Mouse (Mus musculus): ENCODE measurements at regions not wholly inside any gene's neighbourhood (a gene's known extent, or its start where the extent isn't known, plus 50 kb on each side); places are given as distances from the start of the nearest gene placed in this dataset.
A peak's percentile ranks its signal among the peaks of the same experiment; 100 is the strongest.

DNA sequence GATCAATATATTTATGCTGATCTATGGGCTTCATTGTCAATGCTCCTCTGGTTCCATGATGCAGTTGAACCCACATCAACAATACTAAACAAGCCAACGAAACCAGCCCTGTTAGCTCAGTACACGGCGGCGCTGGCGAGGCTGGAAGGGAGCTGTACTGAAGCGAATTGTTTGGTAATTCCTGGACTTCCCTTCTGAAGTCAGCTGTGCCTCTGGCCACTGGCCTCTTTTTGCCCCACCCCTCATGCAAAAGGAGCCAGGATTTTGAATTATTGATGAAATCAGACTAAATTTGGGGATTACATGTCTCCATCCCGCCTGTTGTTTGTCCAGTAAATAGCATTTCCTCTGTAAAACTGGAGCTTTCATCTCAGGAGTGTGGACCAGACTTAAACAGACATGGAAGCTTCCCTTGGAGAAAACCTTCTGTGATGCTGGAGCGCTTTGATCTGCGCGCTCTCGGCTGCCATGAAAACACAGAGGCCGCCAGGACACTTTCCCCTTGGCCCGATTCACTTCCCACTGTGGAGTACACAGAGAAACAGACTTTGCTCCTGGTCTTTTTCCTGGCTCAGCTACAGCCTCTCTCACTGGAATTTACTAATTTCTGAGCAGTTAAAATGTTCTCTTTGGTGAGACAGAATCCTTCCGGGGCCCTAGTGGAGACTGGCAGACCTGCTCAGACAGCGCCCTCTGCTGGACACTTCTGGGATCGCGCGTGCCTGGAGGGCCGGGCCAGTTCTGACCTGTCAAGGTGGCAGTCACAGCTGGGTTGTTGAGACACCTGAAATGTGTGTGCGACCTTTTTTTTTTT is 412.9 kb upstream of the Gm6657 start:
- DNase-seq (ENCODE audit: low read depth), result peak; percentile 29

GRCm38 (mm10) chr12:77783909-77784308 is 410.1 kb upstream of the Gm6657 start:
- no peak for DNase-seq (ENCODE audit: low read depth)

DNA sequence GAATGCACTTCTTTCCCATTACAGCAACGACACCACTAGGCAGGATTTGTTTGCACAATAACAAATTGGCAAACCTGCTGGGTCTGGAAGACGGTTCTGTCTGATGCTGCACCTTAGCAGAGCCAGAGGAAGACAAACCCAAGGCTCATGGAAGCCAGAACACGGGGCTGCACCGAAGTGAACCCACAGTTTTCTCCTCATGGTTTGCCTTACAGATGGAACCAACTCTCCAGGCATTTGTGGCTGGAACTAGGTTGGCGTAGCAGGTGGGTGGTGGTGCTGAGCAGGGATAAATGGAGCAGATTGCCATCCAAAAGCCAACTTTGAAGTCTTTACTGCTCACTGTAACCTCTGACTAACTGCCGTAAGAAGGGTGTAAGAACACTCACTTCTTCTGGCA is 408.4 kb upstream of the Gm6657 start:
- no peak for DNase-seq (ENCODE audit: low read depth)

GRCm38 (mm10) chr12:77786678-77787077 is 407.4 kb upstream of the Gm6657 start:
- no peak for DNase-seq (ENCODE audit: low read depth)

DNA sequence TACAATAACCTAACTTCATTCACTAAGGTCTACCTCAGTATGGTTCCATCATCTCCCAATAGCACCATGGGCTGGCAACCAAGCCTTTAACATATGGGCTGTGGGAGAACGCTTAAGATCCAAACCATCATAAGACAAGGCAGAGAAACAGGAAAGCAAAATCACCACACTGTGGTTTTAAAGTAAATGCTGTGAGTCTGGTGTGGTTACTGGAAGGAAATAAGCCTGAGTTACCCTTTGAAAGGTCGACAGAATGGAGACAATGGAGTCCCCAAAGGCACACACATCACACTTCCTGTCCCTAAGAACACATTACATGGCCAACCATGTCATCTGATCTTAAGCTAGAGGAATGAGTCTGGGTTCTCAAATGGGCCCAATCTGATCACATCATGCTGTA is 405.8 kb upstream of the Gm6657 start:
- DNase-seq (ENCODE audit: low read depth), result no peak

GRCm38 (mm10) chr12:77789427-77789826 is 404.6 kb upstream of the Gm6657 start:
- no peak for DNase-seq (ENCODE audit: low read depth)

- no peak for DNase-seq (ENCODE audit: low read depth)
Measured at GRCm38 (mm10) chr12:77789871-77790270, 404.2 kb upstream of the Gm6657 start.

- DNase-seq (ENCODE audit: low read depth), result no peak
Measured at GRCm38 (mm10) chr12:77790891-77791672, 403.0 kb upstream of the Gm6657 start.

- no peak for DNase-seq (ENCODE audit: low read depth)
Measured at GRCm38 (mm10) chr12:77798516-77798915, 395.5 kb upstream of the Gm6657 start.

- no peak for DNase-seq (ENCODE audit: low read depth)
Measured at GRCm38 (mm10) chr12:77799134-77799770, 394.8 kb upstream of the Gm6657 start.

- no peak for DNase-seq (ENCODE audit: low read depth)
Measured at GRCm38 (mm10) chr12:77807674-77808073, 386.4 kb upstream of the Gm6657 start.

- no peak for DNase-seq (ENCODE audit: low read depth)
Measured at GRCm38 (mm10) chr12:77811276-77811675, 382.8 kb upstream of the Gm6657 start.

- DNase-seq (ENCODE audit: low read depth), result no peak
Measured at GRCm38 (mm10) chr12:77819456-77819855, 374.6 kb upstream of the Gm6657 start.

- DNase-seq (ENCODE audit: low read depth), result no peak
Measured at GRCm38 (mm10) chr12:77823381-77824030, 370.5 kb upstream of the Gm6657 start.

- no peak for DNase-seq (ENCODE audit: low read depth)
Measured at GRCm38 (mm10) chr12:77833411-77834169, 360.5 kb upstream of the Gm6657 start.

DNA sequence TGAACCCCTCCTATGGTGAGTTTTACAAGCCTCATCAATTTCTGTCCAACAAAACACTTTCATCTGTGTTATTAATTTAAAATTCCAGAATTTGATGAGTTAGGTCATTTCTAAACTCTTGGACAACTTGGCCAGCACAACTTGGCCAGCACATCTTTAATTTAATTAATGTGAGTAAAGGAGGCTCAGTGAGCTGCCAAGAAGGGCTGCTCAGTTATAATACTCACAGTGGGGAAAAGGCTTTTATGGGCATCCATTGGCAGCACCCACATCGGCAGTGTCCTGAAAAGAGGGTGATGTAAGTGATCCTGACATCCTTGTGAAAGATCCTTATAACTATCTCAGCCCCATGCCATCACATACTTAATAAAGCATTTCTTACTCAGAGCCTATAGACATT is 359.2 kb upstream of the Gm6657 start:
- no peak for DNase-seq (ENCODE audit: low read depth)

GRCm38 (mm10) chr12:77836231-77836630 is 357.8 kb upstream of the Gm6657 start:
- DNase-seq (ENCODE audit: low read depth), result peak; percentile 3

DNA sequence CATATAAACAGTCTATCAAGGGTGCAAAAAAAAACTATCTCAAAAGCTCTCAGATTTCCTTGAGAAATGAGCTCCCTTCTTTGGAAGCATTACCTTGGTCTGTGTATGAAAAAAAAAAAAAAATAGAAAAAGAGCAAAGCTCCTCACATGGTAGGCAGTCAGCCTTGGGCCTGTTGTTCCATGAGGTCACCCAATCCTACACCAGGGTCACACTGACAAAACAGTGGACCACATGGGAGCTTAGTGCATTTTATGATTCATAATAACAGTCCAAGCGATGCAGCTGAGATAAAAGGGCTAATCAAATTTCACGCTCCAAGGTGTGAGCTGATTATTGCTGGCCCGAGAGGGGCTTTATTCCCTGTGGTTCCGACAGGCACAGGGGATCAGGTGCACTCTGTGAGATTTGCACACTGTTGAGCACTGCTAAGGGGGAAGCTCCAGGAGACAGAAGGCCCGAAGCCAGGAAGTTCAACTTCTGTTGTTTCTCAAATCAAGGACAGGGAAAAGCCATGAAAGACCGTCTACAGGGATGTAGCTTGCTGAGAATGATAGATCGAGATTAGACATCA is 352.1 kb upstream of the Gm6657 start:
- no peak for DNase-seq (ENCODE audit: low read depth)

GRCm38 (mm10) chr12:77852595-77853577 is 341.2 kb upstream of the Gm6657 start:
- peak; percentile 10 for DNase-seq (ENCODE audit: low read depth)
